Comparison of ENCODE assay signal across 18 mouse cellular contexts in the genomic region with DNA sequence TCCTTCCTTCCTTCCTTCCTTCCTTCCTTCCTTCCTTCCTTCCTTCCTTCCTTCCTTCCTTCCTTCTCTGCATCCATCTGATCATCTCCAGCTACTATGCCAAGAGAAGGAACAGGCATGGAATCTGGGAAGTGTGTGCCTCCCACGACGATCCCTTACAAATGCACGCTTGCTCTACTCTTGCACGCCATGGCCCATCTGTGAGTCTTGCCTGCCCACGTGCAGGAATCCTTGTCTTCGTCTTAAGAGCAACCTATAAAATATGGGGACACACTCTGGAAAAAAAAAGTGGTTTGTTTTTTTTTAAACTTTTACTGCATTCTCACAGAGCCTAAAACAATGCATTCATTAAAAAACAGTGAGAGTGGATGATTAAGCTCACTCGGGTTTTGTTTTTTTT. TPM values are rescaled to one million over a fixed set of nuclear protein-coding genes. Genes with fewer than 3 reads are reported as not detected.
DNase-seq lines count a peak whose midpoint lies in the region.
"Had no signal": no experiment of that assay in that cellular context is flagged by ENCODE, and none has a peak within 500 bp of the region (broad histone marks: within the 10 kb centered on the region; RNA-seq: fewer than 3 reads in every experiment).

No protein-coding gene starts in this region.

- DNase-seq in frontal cortex, postnatal 36 days (ENCODE audit: low spot score in 2 of 2), result peak; percentile 65 to 86
- DNase-seq in frontal cortex, postnatal 25 days (ENCODE audit: low spot score in 2 of 2), result no peak
- peak; percentile 68 to 76 for DNase-seq in left cerebral cortex, adult 18-20 months (ENCODE audit: low spot score in 2 of 2)
- no peak for DNase-seq in left cerebral cortex, postnatal 4 days
- peak; percentile 70 to 85 for DNase-seq in left cerebral cortex, postnatal 14 days (ENCODE audit: low spot score in 2 of 2)
- peak; percentile 77 to 87 for DNase-seq in right cerebral cortex, postnatal 36 days (ENCODE audit: low spot score in 2 of 2)
- no peak for DNase-seq in spleen, postnatal 36 days (ENCODE audit: low spot score in 2 of 2)
- no peak for DNase-seq in testis, postnatal 14 days (ENCODE audit: low spot score)
- DNase-seq: adrenal gland, postnatal 25 days; cerebellum, adult 18-20 months; cerebellum, postnatal 10 days; gastrocnemius, postnatal 10 days; heart, postnatal 10 days; kidney, adult 18-20 months; kidney, postnatal 25 days; liver, postnatal 0 days; lung, postnatal 36 days; thymus, postnatal 25 days had no signal

- intact Hi-C loops in left cerebral cortex, postnatal 4 days (cut with DNase I), result no loop called here
- intact Hi-C loops in left cerebral cortex, postnatal 14 days (cut with DNase I), result no loop called here

RNA-seq across cellular contexts. Expression of a gene that starts 40.5 kb away (rescaled TPM):
- total RNA-seq in left cerebral cortex, adult 18-20 months (2021), result 10 to 100 TPM; 42.5 to 48.0 TPM
- total RNA-seq in left cerebral cortex, postnatal 4 days (2021), result 100 to 1,000 TPM; 232 to 237 TPM
- 100 to 1,000 TPM; 146 to 161 TPM for total RNA-seq in left cerebral cortex, postnatal 14 days (2021)

Comparison
In these comparisons a context has a peak if more than half of its experiments do, and no peak if none do; other contexts are left out.
1. DNase-seq: peak in frontal cortex, postnatal 36 days (2 of 2), left cerebral cortex, adult 18-20 months (2 of 2), left cerebral cortex, postnatal 14 days (2 of 2) and right cerebral cortex, postnatal 36 days (2 of 2); none in frontal cortex, postnatal 25 days (0 of 2), left cerebral cortex, postnatal 4 days (single experiment), spleen, postnatal 36 days (0 of 2) and testis, postnatal 14 days (single experiment).